In the genomic region with DNA sequence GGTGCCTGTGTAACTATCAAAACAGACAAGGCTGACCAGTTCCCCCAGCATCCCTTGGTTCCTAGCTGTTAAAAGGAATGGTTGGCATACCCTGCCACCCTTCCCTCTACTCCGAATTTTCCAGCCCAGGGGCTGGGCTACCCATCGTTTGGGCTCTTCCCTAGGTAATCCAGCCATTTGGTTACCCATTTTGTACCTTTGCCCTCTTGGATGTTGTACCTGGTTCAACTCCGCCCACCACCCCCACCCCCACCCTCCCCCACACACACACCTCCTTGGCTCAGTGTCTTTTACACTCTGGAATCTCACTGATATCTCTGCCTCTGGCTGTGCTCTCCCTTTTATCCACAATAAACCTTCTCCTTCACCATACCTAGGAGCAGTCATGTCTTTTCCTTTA, we compare ENCODE assay signal across 28 mouse cellular contexts.
DNase-seq lines count a peak whose midpoint lies in the region; ATAC-seq lines count a peak whose summit lies in the region.
"Had no signal": no experiment of that assay in that cellular context is flagged by ENCODE, and none has a peak within 500 bp of the region (broad histone marks: within the 10 kb centered on the region; RNA-seq: fewer than 3 reads in every experiment).

No protein-coding gene starts in this region.

- no peak overlapping the region for H3K27ac ChIP-seq in forebrain, embryonic 11.5 days (ENCODE audit: low read depth, low read length)
- no peak overlapping the region for H3K27ac ChIP-seq in forebrain, embryonic 15.5 days (replicated peaks)
- no peak overlapping the region for H3K27ac ChIP-seq in intestine, embryonic 15.5 days
- H3K27ac ChIP-seq: embryonic facial prominence, embryonic 10.5 days; embryonic facial prominence, embryonic 15.5 days; forebrain, embryonic 13.5 days; kidney, postnatal 0 days; layer of hippocampus, adult 2 months; left cerebral cortex, adult 2 months; limb, embryonic 13.5 days; liver, embryonic 13.5 days; macrophage; neural tube, embryonic 15.5 days had no signal

- ATAC-seq in forebrain, embryonic 11.5 days (replicated peaks; ENCODE audit: low FRiP score) = no peak
- ATAC-seq in forebrain, embryonic 15.5 days (replicated peaks) = no peak
- ATAC-seq in intestine, embryonic 15.5 days = peak; percentile 82
- ATAC-seq: forebrain, embryonic 13.5 days; hindbrain, embryonic 16.5 days had no signal

- H3K4me2 ChIP-seq in forebrain, embryonic 11.5 days (ENCODE audit: low read depth, low read length, severe bottlenecking) = no peak overlapping the region
- no peak overlapping the region for H3K4me2 ChIP-seq in forebrain, embryonic 15.5 days (replicated peaks)
- H3K4me2 ChIP-seq in intestine, embryonic 15.5 days (replicated peaks) = peak overlapping the region; percentile 6
- H3K4me2 ChIP-seq: embryonic facial prominence, embryonic 15.5 days; forebrain, embryonic 13.5 days; limb, embryonic 13.5 days; liver, embryonic 13.5 days; neural tube, embryonic 15.5 days had no signal

- 70% methylated on average over 3 of the region's 3 CpGs for WGBS in forebrain, embryonic 11.5 days
- WGBS in forebrain, embryonic 15.5 days = 83% methylated on average over 3 of the region's 3 CpGs
- 38% methylated on average over 3 of the region's 3 CpGs for WGBS in intestine, embryonic 15.5 days

- no peaks in the 10 kb centered on the region for H3K9me3 ChIP-seq in forebrain, embryonic 11.5 days (ENCODE audit: control insufficient read depth, low read length)
- 0 out of 2 replicates have a peak, but pooled peaks cover 4% of the 10 kb centered on the region for H3K9me3 ChIP-seq in forebrain, embryonic 15.5 days
- H3K9me3 ChIP-seq in intestine, embryonic 15.5 days = no peaks in the 10 kb centered on the region
- H3K9me3 ChIP-seq: embryonic facial prominence, embryonic 10.5 days; embryonic facial prominence, embryonic 15.5 days; forebrain, embryonic 13.5 days; liver, embryonic 13.5 days; neural tube, embryonic 15.5 days had no signal

- no peaks in the 10 kb centered on the region for H3K27me3 ChIP-seq in forebrain, embryonic 11.5 days (ENCODE audit: control insufficient read depth, insufficient read depth, low read length)
- H3K27me3 ChIP-seq in forebrain, embryonic 15.5 days = no peaks in the 10 kb centered on the region
- H3K27me3 ChIP-seq in intestine, embryonic 15.5 days (replicated peaks) = no peaks in the 10 kb centered on the region
- H3K27me3 ChIP-seq: CH12.LX; embryonic facial prominence, embryonic 15.5 days; forebrain, embryonic 13.5 days; liver, embryonic 13.5 days; neural tube, embryonic 15.5 days had no signal

- H3K4me3 ChIP-seq in forebrain, embryonic 11.5 days (ENCODE audit: low read depth, low read length) = no peak overlapping the region
- H3K4me3 ChIP-seq in forebrain, embryonic 15.5 days = no peak overlapping the region
- H3K4me3 ChIP-seq in intestine, embryonic 15.5 days (replicated peaks) = no peak overlapping the region
- H3K4me3 ChIP-seq: embryonic facial prominence, embryonic 10.5 days; embryonic facial prominence, embryonic 15.5 days; forebrain, embryonic 13.5 days; layer of hippocampus, adult 2 months; left cerebral cortex, adult 2 months; limb, embryonic 13.5 days; liver, embryonic 13.5 days; neural tube, embryonic 15.5 days had no signal

- no peak overlapping the region for H3K9ac ChIP-seq in forebrain, embryonic 11.5 days (ENCODE audit: low read length)
- no peak overlapping the region for H3K9ac ChIP-seq in forebrain, embryonic 15.5 days (replicated peaks)
- H3K9ac ChIP-seq in intestine, embryonic 15.5 days = no peak overlapping the region
- H3K9ac ChIP-seq: embryonic facial prominence, embryonic 15.5 days; forebrain, embryonic 13.5 days; limb, embryonic 13.5 days; liver, embryonic 13.5 days; neural tube, embryonic 15.5 days had no signal

- H3K4me1 ChIP-seq in forebrain, embryonic 11.5 days (replicated peaks; ENCODE audit: control insufficient read depth, insufficient read depth, low read length) = no peaks in the 10 kb centered on the region
- H3K4me1 ChIP-seq in forebrain, embryonic 15.5 days = no peaks in the 10 kb centered on the region
- H3K4me1 ChIP-seq in intestine, embryonic 15.5 days (replicated peaks) = no peaks in the 10 kb centered on the region
- H3K4me1 ChIP-seq: embryonic facial prominence, embryonic 10.5 days; embryonic facial prominence, embryonic 15.5 days; forebrain, embryonic 13.5 days; limb, embryonic 13.5 days; liver, embryonic 13.5 days; neural tube, embryonic 15.5 days had no signal

- H3K36me3 ChIP-seq in forebrain, embryonic 11.5 days (ENCODE audit: control insufficient read depth, insufficient read depth, low read length) = no peaks in the 10 kb centered on the region
- H3K36me3 ChIP-seq in forebrain, embryonic 15.5 days = no peaks in the 10 kb centered on the region
- no peaks in the 10 kb centered on the region for H3K36me3 ChIP-seq in intestine, embryonic 15.5 days
- H3K36me3 ChIP-seq: embryonic facial prominence, embryonic 10.5 days; embryonic facial prominence, embryonic 15.5 days; G1E; limb, embryonic 13.5 days; liver, embryonic 13.5 days; neural tube, embryonic 15.5 days had no signal

- DNase-seq in forebrain, embryonic 11.5 days (ENCODE audit: low spot score) = peak; percentile 14
- DNase-seq in kidney, adult 9 months = peak; percentile 43
- no peak for DNase-seq in kidney, postnatal 4 days
- peak; percentile 77 for DNase-seq in yolk sac, embryonic 10.5 days (ENCODE audit: low spot score)
- no peak for DNase-seq in natural killer cell, adult 2 months (ENCODE audit: low spot score in 2 of 2)
- DNase-seq: adrenal gland, adult 8-10 months; cerebellum, adult 2 months; cerebellum, postnatal 25 days; gastrocnemius, postnatal 14 days; liver, embryonic 13.5 days; lung, adult 18-20 months; lung, postnatal 10 days; midbrain, embryonic 14.5 days; right cerebral cortex, postnatal 25 days had no signal

Comparison
In these comparisons a context has a peak if more than half of its experiments do, and no peak if none do; other contexts are left out.
1. DNase-seq: peak in forebrain, embryonic 11.5 days (single experiment), kidney, adult 9 months (single experiment) and yolk sac, embryonic 10.5 days (single experiment); none in kidney, postnatal 4 days (0 of 2) and natural killer cell, adult 2 months (0 of 2).